Mouse (Mus musculus): ENCODE results near the gene Cd209a. TPM values are rescaled to one million over a fixed set of nuclear protein-coding genes. Genes with fewer than 3 reads are reported as not detected.
"Not testable (repeated sequence)": the region's sequence is repeated elsewhere in the genome, so short reads cannot be mapped to it uniquely, and the experiment has no call there.

Cd209a gene
- 0.08 and 0.10 TPM in 2 replicates for polyA plus RNA-seq (2015; fragmentation: Nextera tagmentation; extraction: Ambion mirVana)

- 83% methylated on average over 4 of the region's 4 CpGs for WGBS
- Histone ChIP-seq H3K9me3 (replicated peaks; ENCODE audit: low read length) (no peaks in the 10 kb centered on the region), H3K36me3 (ENCODE audit: insufficient read depth, low read length) (no peaks in the 10 kb centered on the region), H3K4me2 (ENCODE audit: low read length) (no peak within 1 kb of the TSS), H3K4me1 (replicated peaks; ENCODE audit: insufficient read depth, low read length) (no peaks in the 10 kb centered on the region), H3K4me3 (replicated peaks; ENCODE audit: low read depth, low read length) (no peak within 1 kb of the TSS), H3K27me3 (ENCODE audit: insufficient read depth, low read length) (no peaks in the 10 kb centered on the region), H3K9ac (ENCODE audit: low read depth, low read length) (no peak within 1 kb of the TSS), H3K27ac (no peak within 1 kb of the TSS)
- TF ChIP-seq CTCF (IDR thresholded peaks at IDR 0.05; ENCODE audit: low read depth), result no peak
- DNase-seq (ENCODE audit: low spot score) (no peak), ATAC-seq (replicated peaks; ENCODE audit: low FRiP score, low read depth) (no peak)
Observed at GRCm38 (mm10) chr8:3748761-3749160, at the start of gene Cd209a. TSS of gene Cd209a (minus strand) at chr8:3748984.

GRCm38 (mm10) chr8:3768641-3769040, 19.9 kb upstream of the Cd209a start:
- H3K9me3 ChIP-seq (replicated peaks; ENCODE audit: low read length); H3K4me2 ChIP-seq (ENCODE audit: low read length); H3K27ac ChIP-seq; H3K9ac ChIP-seq (ENCODE audit: low read depth, low read length); H3K27me3 ChIP-seq (ENCODE audit: insufficient read depth, low read length); ATAC-seq (replicated peaks; ENCODE audit: low FRiP score, low read depth); DNase-seq (ENCODE audit: low spot score); H3K36me3 ChIP-seq (ENCODE audit: insufficient read depth, low read length); H3K4me3 ChIP-seq (replicated peaks; ENCODE audit: low read depth, low read length); H3K4me1 ChIP-seq (replicated peaks; ENCODE audit: insufficient read depth, low read length): not testable (repeated sequence)
- WGBS, result 85% methylated on average over 5 of the region's 5 CpGs

GRCm38 (mm10) chr8:3754261-3754850, 5.6 kb upstream of the Cd209a start:
- Histone ChIP-seq H3K27ac (no peak overlapping the region), H3K9me3 (replicated peaks; ENCODE audit: low read length) (no peaks in the 10 kb centered on the region), H3K27me3 (ENCODE audit: insufficient read depth, low read length) (no peaks in the 10 kb centered on the region), H3K4me1 (replicated peaks; ENCODE audit: insufficient read depth, low read length) (no peaks in the 10 kb centered on the region), H3K4me3 (replicated peaks; ENCODE audit: low read depth, low read length) (no peak overlapping the region), H3K9ac (ENCODE audit: low read depth, low read length) (no peak overlapping the region), H3K36me3 (ENCODE audit: insufficient read depth, low read length) (no peaks in the 10 kb centered on the region), H3K4me2 (ENCODE audit: low read length) (no peak overlapping the region)
- TF ChIP-seq CTCF (IDR thresholded peaks at IDR 0.05; ENCODE audit: low read depth), result no peak
- ATAC-seq (replicated peaks; ENCODE audit: low FRiP score, low read depth) (peak; percentile 100), DNase-seq (ENCODE audit: low spot score) (peak; percentile 94)
- WGBS, result 66% methylated on average over 18 of the region's 18 CpGs

GRCm38 (mm10) chr8:3736947-3737346, 11.8 kb downstream of the Cd209a start:
- TF ChIP-seq CTCF (IDR thresholded peaks at IDR 0.05; ENCODE audit: low read depth), result no peak
- Histone ChIP-seq H3K27me3 (ENCODE audit: insufficient read depth, low read length) (no peaks in the 10 kb centered on the region), H3K4me3 (replicated peaks; ENCODE audit: low read depth, low read length) (no peak overlapping the region), H3K9ac (ENCODE audit: low read depth, low read length) (no peak overlapping the region), H3K4me2 (ENCODE audit: low read length) (no peak overlapping the region), H3K4me1 (replicated peaks; ENCODE audit: insufficient read depth, low read length) (no peaks in the 10 kb centered on the region), H3K9me3 (replicated peaks; ENCODE audit: low read length) (no peaks in the 10 kb centered on the region), H3K27ac (no peak overlapping the region), H3K36me3 (ENCODE audit: insufficient read depth, low read length) (no peaks in the 10 kb centered on the region)
- 89% methylated on average over 2 of the region's 2 CpGs for WGBS
- no peak for DNase-seq (ENCODE audit: low spot score)
- no peak for ATAC-seq (replicated peaks; ENCODE audit: low FRiP score, low read depth)

- Histone ChIP-seq H3K36me3 (ENCODE audit: insufficient read depth, low read length) (no peaks in the 10 kb centered on the region), H3K9me3 (replicated peaks; ENCODE audit: low read length) (no peaks in the 10 kb centered on the region), H3K4me2 (ENCODE audit: low read length) (no peak overlapping the region), H3K27me3 (ENCODE audit: insufficient read depth, low read length) (no peaks in the 10 kb centered on the region), H3K4me1 (replicated peaks; ENCODE audit: insufficient read depth, low read length) (no peaks in the 10 kb centered on the region), H3K27ac (no peak overlapping the region), H3K4me3 (replicated peaks; ENCODE audit: low read depth, low read length) (no peak overlapping the region), H3K9ac (ENCODE audit: low read depth, low read length) (no peak overlapping the region)
- no peak for DNase-seq (ENCODE audit: low spot score)
- 92% methylated on average over 2 of the region's 2 CpGs for WGBS
- no peak for ATAC-seq (replicated peaks; ENCODE audit: low FRiP score, low read depth)
- no peak for TF ChIP-seq CTCF (IDR thresholded peaks at IDR 0.05; ENCODE audit: low read depth)
Observed at GRCm38 (mm10) chr8:3735599-3735998, 13.2 kb downstream of the Cd209a start.

- Histone ChIP-seq H3K27ac (no peak overlapping the region), H3K4me3 (replicated peaks; ENCODE audit: low read depth, low read length) (no peak overlapping the region), H3K4me1 (replicated peaks; ENCODE audit: insufficient read depth, low read length) (no peaks in the 10 kb centered on the region), H3K27me3 (ENCODE audit: insufficient read depth, low read length) (no peaks in the 10 kb centered on the region), H3K4me2 (ENCODE audit: low read length) (no peak overlapping the region), H3K9me3 (replicated peaks; ENCODE audit: low read length) (no peaks in the 10 kb centered on the region), H3K36me3 (ENCODE audit: insufficient read depth, low read length) (no peaks in the 10 kb centered on the region), H3K9ac (ENCODE audit: low read depth, low read length) (no peak overlapping the region)
- no peak for DNase-seq (ENCODE audit: low spot score)
- WGBS, result 41% methylated on average over 1 of the region's 1 CpGs
- no peak for ATAC-seq (replicated peaks; ENCODE audit: low FRiP score, low read depth)
- no peak for TF ChIP-seq CTCF (IDR thresholded peaks at IDR 0.05; ENCODE audit: low read depth)
Observed at GRCm38 (mm10) chr8:3734084-3734483, 14.7 kb downstream of the Cd209a start.

- Histone ChIP-seq H3K4me2 (ENCODE audit: low read length) (no peak overlapping the region), H3K9ac (ENCODE audit: low read depth, low read length) (no peak overlapping the region), H3K4me3 (replicated peaks; ENCODE audit: low read depth, low read length) (no peak overlapping the region), H3K9me3 (replicated peaks; ENCODE audit: low read length) (no peaks in the 10 kb centered on the region), H3K27ac (no peak overlapping the region), H3K4me1 (replicated peaks; ENCODE audit: insufficient read depth, low read length) (no peaks in the 10 kb centered on the region), H3K36me3 (ENCODE audit: insufficient read depth, low read length) (no peaks in the 10 kb centered on the region), H3K27me3 (ENCODE audit: insufficient read depth, low read length) (no peaks in the 10 kb centered on the region)
- no peak for TF ChIP-seq CTCF (IDR thresholded peaks at IDR 0.05; ENCODE audit: low read depth)
- ATAC-seq (replicated peaks; ENCODE audit: low FRiP score, low read depth) (no peak), DNase-seq (ENCODE audit: low spot score) (no peak)
- 35% methylated on average over 1 of the region's 1 CpGs for WGBS
Observed at GRCm38 (mm10) chr8:3721041-3721440, 27.7 kb downstream of the Cd209a start.

All from kidney, postnatal 0 days (tissue).